12 mouse cellular contexts compared by ENCODE assay signal in genomic region chr17:63644390-63644789, GRCm38 (mm10).
DNase-seq lines count a peak whose midpoint lies in the region; TF ChIP-seq lines count a peak whose summit lies in the region.
"Had no signal": no experiment of that assay in that cellular context is flagged by ENCODE, and none has a peak within 500 bp of the region (broad histone marks: within the 10 kb centered on the region; RNA-seq: fewer than 3 reads in every experiment).

No protein-coding gene starts in this region.

- H3K36me3 ChIP-seq in heart, adult 2 months (ENCODE audit: control insufficient read depth, insufficient read depth, low read length) = no peaks in the 10 kb centered on the region
- no peaks in the 10 kb centered on the region for H3K36me3 ChIP-seq in heart, embryonic 10.5 days
- no peaks in the 10 kb centered on the region for H3K36me3 ChIP-seq in midbrain, embryonic 10.5 days
- H3K36me3 ChIP-seq: forebrain, embryonic 12.5 days; limb, embryonic 12.5 days had no signal

- H3K27ac ChIP-seq in heart, adult 2 months = no peak overlapping the region
- H3K27ac ChIP-seq in heart, embryonic 10.5 days = no peak overlapping the region
- no peak overlapping the region for H3K27ac ChIP-seq in midbrain, embryonic 10.5 days (replicated peaks)
- H3K27ac ChIP-seq: forebrain, embryonic 12.5 days; limb, embryonic 12.5 days had no signal

- no peak overlapping the region for H3K9ac ChIP-seq in heart, adult 2 months (ENCODE audit: low read depth, low read length)
- H3K9ac ChIP-seq: forebrain, embryonic 12.5 days; limb, embryonic 12.5 days had no signal

- no peaks in the 10 kb centered on the region for H3K27me3 ChIP-seq in heart, adult 2 months (ENCODE audit: control insufficient read depth, insufficient read depth, low read length)
- H3K27me3 ChIP-seq in heart, embryonic 10.5 days (ENCODE audit: insufficient read depth, poor library complexity, severe bottlenecking) = no peaks in the 10 kb centered on the region
- H3K27me3 ChIP-seq in midbrain, embryonic 10.5 days (ENCODE audit: low read depth, poor library complexity, severe bottlenecking) = no peaks in the 10 kb centered on the region
- H3K27me3 ChIP-seq: CH12.LX; forebrain, embryonic 12.5 days; limb, embryonic 12.5 days had no signal

- TF ChIP-seq EP300 in heart, adult 2 months (IDR thresholded peaks at IDR 0.05; ENCODE audit: insufficient read depth, low read depth, low read length) = no peak

- no peaks in the 10 kb centered on the region; the same call in 1 of the 2 replicates for H3K4me1 ChIP-seq in heart, adult 2 months (ENCODE audit: control insufficient read depth, insufficient read depth, low read length)
- no peaks in the 10 kb centered on the region for H3K4me1 ChIP-seq in heart, embryonic 10.5 days
- no peaks in the 10 kb centered on the region for H3K4me1 ChIP-seq in midbrain, embryonic 10.5 days
- H3K4me1 ChIP-seq: forebrain, embryonic 12.5 days; limb, embryonic 12.5 days had no signal

- intact Hi-C loops in heart, adult 2 months (cut with DNase I) = no loop called here
- intact Hi-C loops in gastrocnemius, postnatal 36 days (cut with DNase I) = no loop called here

- peak; percentile 56 to 61 for DNase-seq in heart, adult 2 months
- DNase-seq in heart, embryonic 10.5 days (ENCODE audit: low spot score) = no peak
- DNase-seq in 3T3-L1 (ENCODE audit: low read depth, low spot score) = peak; percentile 29
- peak; percentile 25 for DNase-seq in cerebellum, adult 9-10 months
- peak; percentile 36 to 66 for DNase-seq in gastrocnemius, postnatal 36 days
- DNase-seq in frontal cortex, postnatal 36 days (ENCODE audit: low spot score in 2 of 2) = no peak
- DNase-seq in midbrain, embryonic 10.5 days (ENCODE audit: low spot score) = no peak
- DNase-seq: midbrain, embryonic 14.5 days; right cerebral cortex, postnatal 14 days had no signal

- TF ChIP-seq CTCF in heart, adult 2 months (IDR thresholded peaks at IDR 0.05) = no peak

- 31% methylated on average over 4 of the region's 4 CpGs for WGBS in heart, adult 2 months
- WGBS in heart, embryonic 10.5 days = 75% methylated on average over 4 of the region's 4 CpGs
- WGBS in midbrain, embryonic 10.5 days = 93% methylated on average over 4 of the region's 4 CpGs

- H3K79me2 ChIP-seq in heart, adult 2 months (replicated peaks; ENCODE audit: control insufficient read depth, insufficient read depth, low read length) = no peaks in the 10 kb centered on the region

- no peak overlapping the region for H3K4me3 ChIP-seq in heart, adult 2 months
- H3K4me3 ChIP-seq in heart, embryonic 10.5 days = no peak overlapping the region
- no peak overlapping the region for H3K4me3 ChIP-seq in midbrain, embryonic 10.5 days
- H3K4me3 ChIP-seq: forebrain, embryonic 12.5 days; limb, embryonic 12.5 days had no signal

- TF ChIP-seq POLR2A in heart, adult 2 months (IDR thresholded peaks at IDR 0.05; ENCODE audit: insufficient read depth, low read depth, low read length) = no peak

- no peaks in the 10 kb centered on the region for H3K9me3 ChIP-seq in heart, embryonic 10.5 days
- peaks cover 6% of the 10 kb centered on the region; the same call in 1 of the 2 replicates for H3K9me3 ChIP-seq in midbrain, embryonic 10.5 days (replicated peaks)
- H3K9me3 ChIP-seq: forebrain, embryonic 12.5 days had no signal

Comparison
In these comparisons a context has a peak if more than half of its experiments do, and no peak if none do; other contexts are left out.
1. DNase-seq: peak in heart, adult 2 months (2 of 2), 3T3-L1 (single experiment), cerebellum, adult 9-10 months (single experiment) and gastrocnemius, postnatal 36 days (2 of 2); none in heart, embryonic 10.5 days (single experiment), frontal cortex, postnatal 36 days (0 of 2) and midbrain, embryonic 10.5 days (single experiment).